Mouse (Mus musculus): ENCODE measurements around the gene Hoxd9.

The Hoxd9 gene

DNA sequence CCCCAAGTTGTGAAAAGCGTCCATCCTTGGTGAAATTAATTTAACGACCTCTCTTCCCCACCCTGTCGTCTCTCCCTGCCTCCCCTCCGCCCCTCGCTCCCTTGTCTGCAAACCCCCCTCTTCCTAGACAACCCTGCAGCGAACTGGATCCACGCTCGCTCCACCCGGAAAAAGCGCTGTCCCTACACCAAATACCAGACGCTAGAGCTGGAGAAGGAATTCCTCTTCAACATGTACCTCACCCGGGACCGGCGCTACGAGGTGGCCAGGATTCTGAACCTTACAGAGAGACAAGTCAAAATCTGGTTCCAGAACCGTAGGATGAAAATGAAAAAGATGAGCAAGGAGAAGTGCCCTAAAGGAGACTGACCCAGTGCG, 1.5 kb downstream of the Hoxd9 start:
- DNase-seq: no peak

GRCm38 (mm10) chr2:74699664-74700545, 2.4 kb downstream of the Hoxd9 start:
- peak in 1 of 2 experiments; percentile 19 for DNase-seq

DNA sequence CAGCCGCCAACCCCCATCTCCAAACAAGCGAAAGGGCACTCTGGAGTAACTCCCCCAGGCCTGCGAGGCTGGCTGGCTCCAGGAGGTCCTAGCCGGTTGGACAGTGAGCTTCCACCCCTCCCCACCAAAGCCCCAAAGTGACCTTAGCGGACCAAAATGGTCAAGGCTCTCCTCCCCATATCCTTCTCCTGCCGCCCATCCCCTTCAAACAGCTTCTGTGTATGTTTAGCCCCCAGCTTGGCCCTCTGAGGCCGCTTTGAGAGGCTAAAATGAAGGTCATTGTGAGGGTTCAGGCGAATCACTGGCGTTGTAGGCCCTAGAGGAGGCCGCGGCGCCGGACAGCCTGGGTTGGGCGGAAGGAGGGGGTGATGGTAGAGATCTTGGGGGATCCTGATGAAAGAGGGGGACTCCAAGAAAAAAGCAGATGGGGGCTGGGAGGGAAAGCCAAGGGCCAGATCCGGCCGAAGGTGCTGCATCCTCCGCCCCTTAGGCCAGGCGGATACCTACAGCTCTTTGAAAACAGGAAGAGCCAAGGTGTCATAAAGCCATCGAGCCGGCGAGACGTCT, 3.1 kb downstream of the Hoxd9 start:
- no peak for DNase-seq

DNA sequence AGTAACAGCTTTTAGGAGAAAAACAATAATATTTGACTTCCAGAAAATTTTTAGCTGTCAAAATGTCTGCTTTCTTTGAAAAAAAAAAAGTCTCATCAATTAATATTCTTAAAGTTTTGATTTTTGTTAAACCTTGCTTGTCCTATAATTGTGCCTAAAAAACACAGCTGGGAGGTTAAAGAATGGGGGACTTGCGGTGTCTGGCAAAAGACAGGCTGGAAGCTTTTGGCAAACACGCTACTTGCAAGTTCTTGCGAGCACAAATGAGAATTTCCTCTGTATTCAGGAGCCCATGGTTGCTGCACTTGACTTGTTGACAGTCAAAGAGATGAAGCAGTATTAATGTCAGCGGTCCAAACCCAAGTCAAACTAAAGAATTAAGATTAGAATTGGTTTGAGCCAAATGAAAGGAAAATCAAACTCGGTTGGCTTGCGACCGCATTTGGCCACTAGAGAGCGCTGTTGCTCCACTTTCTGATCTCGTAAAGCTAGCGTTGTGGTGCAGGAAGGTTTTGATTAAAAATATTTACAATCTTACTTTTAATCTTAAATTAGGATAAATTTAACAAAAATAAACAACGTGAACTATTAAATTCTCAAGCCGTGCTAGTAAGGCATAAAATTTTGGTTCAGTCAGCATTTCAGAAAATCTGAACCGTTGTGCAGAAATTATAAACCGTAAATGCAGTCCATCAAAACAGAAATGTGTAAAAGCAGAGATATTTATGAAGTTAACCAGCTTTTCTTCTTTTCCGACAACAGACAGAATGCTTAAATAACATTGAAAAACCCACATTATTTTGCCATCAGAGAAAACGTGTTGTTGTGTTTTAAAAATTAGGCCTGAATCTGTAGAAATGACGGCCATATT, 4.7 kb downstream of the Hoxd9 start:
- peak; percentile 79 for DNase-seq

GRCm38 (mm10) chr2:74702820-74703219, 5.3 kb downstream of the Hoxd9 start:
- no peak for DNase-seq

DNA sequence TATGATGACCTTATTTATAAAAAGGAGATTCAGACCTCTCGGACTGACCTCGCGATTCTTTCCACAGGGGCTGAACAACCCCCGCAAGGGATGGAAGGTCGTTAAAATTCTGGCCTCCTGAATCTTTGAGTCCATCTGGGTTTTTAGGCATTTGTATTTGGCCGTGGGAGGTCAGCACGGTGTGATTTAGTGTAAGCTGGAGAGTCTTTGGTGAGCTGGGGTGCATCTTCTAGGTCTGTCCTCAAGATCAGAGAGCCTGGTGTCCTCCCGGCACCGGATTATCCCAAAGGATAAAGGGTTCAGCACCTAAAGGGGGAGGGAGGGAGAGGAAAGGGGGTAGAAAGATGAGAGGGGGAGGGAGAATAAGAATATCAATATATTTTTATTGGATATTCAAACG, 5.8 kb downstream of the Hoxd9 start:
- no peak for DNase-seq

DNA sequence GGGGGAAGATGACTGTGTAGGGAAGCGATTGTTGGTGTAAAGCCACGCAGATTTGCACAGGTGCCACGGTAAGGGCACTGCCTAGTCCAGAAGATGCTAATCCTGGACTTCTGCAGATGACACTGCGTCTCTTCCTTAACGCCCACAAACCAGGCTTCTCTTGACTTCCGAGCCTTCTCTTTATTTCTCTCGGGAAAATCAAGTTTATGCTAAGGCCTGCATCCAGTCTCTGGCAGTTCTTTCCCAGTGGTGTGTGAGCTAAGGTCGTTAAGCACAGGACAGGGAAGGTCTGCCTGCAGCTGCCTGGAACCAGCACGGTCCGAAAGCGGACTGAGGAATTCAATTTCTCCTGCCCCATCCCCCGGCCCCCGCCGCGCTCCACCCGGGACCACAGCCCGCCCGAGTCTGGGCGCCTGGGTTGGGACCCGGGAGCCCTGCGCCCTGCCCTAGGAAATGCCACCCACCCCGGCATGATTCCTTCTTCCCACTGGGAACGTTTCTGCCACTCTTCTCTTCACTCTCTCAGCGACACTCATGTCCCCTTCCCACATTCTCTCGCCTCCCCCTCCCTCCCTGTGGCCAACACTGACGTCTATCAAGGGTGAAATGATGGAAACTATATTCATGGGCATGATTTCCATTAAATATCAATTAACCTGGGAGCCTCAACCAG, 6.3 kb downstream of the Hoxd9 start:
- no peak for DNase-seq

- no peak for DNase-seq
Measured at GRCm38 (mm10) chr2:74704393-74704998, 7.0 kb downstream of the Hoxd9 start, which contains the start of gene Hoxd8. TSS of gene Hoxd8 (plus strand) at chr2:74704615.

DNA sequence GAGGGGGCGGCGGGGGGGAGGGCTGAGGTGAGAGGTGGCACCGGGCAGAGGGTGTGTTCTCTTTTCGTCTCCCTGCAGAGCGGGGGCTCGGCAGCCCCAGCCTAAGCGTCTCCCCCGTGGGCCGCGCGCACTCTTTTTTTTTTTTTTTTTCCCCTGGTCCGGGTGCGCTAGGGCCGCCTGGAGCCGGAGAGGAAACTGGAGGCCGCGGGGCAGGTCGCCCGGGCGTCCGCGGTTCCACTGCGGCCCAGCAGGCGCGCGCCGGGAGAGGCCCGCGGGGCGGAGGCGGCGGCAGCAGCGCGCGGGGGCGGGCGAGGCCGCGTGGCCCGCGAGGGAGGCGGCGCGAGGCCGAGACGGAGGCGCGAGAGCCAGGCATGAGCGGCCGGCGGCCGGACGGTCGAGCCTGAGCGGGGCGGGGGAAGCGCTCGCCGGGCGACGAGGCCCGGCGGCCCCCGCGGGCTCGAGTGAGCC, 7.5 kb downstream of the Hoxd9 start:
- peak in 1 of 2 experiments; percentile 18 for DNase-seq

- peak in 1 of 2 experiments; percentile 31 for DNase-seq
Measured at GRCm38 (mm10) chr2:74705467-74706089, 8.1 kb downstream of the Hoxd9 start.

GRCm38 (mm10) chr2:74706393-74706960, 8.9 kb downstream of the Hoxd9 start:
- no peak for DNase-seq

- no peak for DNase-seq
Measured at GRCm38 (mm10) chr2:74707599-74707998, 10.1 kb downstream of the Hoxd9 start.

DNA sequence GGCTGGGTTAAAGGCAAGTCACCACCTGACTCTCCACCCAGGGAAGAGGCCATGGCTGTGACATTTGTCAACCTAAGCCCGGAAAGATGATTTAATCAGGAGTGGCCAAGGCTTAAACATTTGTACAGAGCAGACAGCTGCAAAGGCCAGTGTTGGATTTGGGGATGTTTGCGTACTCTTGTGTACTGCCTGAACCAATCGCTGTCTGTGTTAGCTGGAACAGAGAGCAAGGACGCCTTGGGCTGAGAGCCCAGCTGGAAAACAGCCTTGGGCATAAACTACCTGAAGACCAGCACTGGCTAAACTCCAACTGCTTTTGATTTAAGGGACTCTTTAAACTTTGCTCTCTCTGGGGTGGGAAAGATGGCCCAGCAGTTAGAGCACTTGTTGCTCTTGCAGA, 11.1 kb downstream of the Hoxd9 start:
- no peak for DNase-seq

DNA sequence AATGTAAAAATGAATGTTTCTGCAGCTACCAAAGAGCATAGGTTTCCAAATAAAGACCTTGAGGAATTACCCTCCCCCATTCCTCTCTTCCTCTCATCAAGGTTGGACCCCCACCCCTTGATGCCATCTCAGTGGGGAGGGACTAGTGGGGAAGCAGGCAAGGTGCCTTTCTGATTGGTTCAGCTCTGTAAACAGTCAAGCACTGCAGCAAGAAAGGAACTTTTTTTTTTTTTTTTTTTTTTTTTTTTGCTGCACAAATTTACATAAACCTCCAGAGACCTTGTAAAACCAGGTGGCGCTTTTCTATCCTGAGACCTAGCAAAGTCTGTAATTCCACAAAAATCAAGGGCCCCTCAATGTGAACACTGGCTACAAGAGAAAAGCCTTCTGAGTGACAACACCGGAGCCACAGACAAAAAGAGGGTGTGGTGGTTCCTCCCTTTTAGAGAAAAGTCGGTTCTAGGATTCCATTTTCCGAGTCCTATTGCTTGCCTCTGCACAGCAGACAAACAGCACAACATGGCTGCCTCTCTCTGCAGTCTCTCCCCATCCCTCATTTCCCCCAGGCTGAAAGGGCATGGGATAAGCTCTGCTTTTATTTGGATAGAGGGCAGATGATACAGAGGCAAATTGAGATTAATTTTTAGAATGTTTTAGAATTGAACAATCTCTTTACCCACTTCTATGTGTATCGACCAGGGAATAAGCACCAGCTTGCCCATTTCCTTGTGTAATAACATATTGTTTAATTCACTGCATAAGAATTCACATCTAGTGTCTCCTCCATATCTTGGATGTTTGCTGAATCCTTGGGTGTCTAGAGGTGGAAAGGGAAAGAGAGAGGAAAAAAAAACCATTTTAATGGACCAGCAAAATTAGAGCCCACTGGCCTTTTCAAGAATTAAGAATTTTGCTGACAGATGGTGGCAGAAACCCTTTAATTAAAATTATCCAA, 12.2 kb downstream of the Hoxd9 start:
- DNase-seq: no peak

- no peak for DNase-seq
Measured at GRCm38 (mm10) chr2:74710929-74711543, 13.5 kb downstream of the Hoxd9 start.

- DNase-seq: no peak
Measured at GRCm38 (mm10) chr2:74711721-74712621, 14.4 kb downstream of the Hoxd9 start, which contains the start of the genes Hoxd3 and Hoxd4. TSS of gene Hoxd3 (plus strand) at chr2:74711927. TSS of gene Hoxd4 (plus strand) at chr2:74711929.

- DNase-seq: no peak
Measured at GRCm38 (mm10) chr2:74713239-74714150, 16.0 kb downstream of the Hoxd9 start.

All from B cell, adult 2 months (primary cell).